Mouse (Mus musculus) hindbrain, postnatal 0 days (tissue): ENCODE data around the gene Tom1l2. TPM values are rescaled to one million over a fixed set of nuclear protein-coding genes. Genes with fewer than 3 reads are reported as not detected.

ENCODE experiments used
- ATAC-seq: fragments of 200-750 bp; cut with Nextera tagmentation; 2 replicates; pipeline ENCODE4 v1.8.0; 2017; ENCODE audit warnings: mild to moderate bottlenecking, moderate TSS enrichment, moderate library complexity
- DNase-seq: peaks from one replicate; pipeline ENCODE4 v3.0.0-alpha.2; 2015; ENCODE audit warnings: low spot score
- H3K27ac ChIP-seq: fragments of 300-500 bp; sonication (generic); 2 replicates; pipeline ENCODE4 v1.5.1; 2014; ENCODE audit warnings: mild to moderate bottlenecking
- H3K27me3 ChIP-seq: fragments of 300-500 bp; sonication (generic); 2 replicates; pipeline ENCODE4 v1.6.1; 2014; ENCODE audit warnings: low read length, mixed read lengths; ENCODE audit not compliant: insufficient read depth
- H3K36me3 ChIP-seq: fragments of 300-500 bp; sonication (generic); 2 replicates; pipeline ENCODE4 v1.6.1; 2014; ENCODE audit warnings: low read length, mixed read lengths; ENCODE audit not compliant: insufficient read depth
- H3K4me1 ChIP-seq: fragments of 300-500 bp; sonication (generic); 2 replicates; pipeline ENCODE4 v1.6.1; 2014; ENCODE audit warnings: antibody characterized with exemption, low read length, mixed read lengths; ENCODE audit not compliant: insufficient read depth
- H3K4me2 ChIP-seq: fragments of 300-500 bp; sonication (generic); 2 replicates; pipeline ENCODE4 v1.6.1; 2014; ENCODE audit warnings: low read depth, mild to moderate bottlenecking, low read length, moderate library complexity, mixed read lengths
- H3K4me3 ChIP-seq: fragments of 300-500 bp; sonication (generic); 2 replicates; pipeline ENCODE4 v1.5.1; 2014; ENCODE audit warnings: low read length
- H3K9ac ChIP-seq: fragments of 300-500 bp; sonication (generic); replicated peaks from 2 replicates; pipeline ENCODE4 v1.6.1; 2014; ENCODE audit warnings: mild to moderate bottlenecking, low read length, moderate library complexity, mixed read lengths
- H3K9me3 ChIP-seq: fragments of 300-500 bp; sonication (generic); 2 replicates; pipeline ENCODE4 v1.6.1; 2016; ENCODE audit warnings: low read length, mixed read lengths
- CTCF ChIP-seq: IDR thresholded peaks from 2 replicates; pipeline ENCODE4 v1.5.1; 2016; ENCODE audit warnings: antibody characterized with exemption, control low read depth, low read depth
- WGBS: fragments of 180-500 bp; shearing (Covaris S2); extraction: QIAGEN DNeasy Blood & Tissue Kit; methylation state at CpG from one replicate; pipeline ENCODE4 v1.1.7; 2014; 5-methylcytosine and 5-hydroxymethylcytosine counted together
- polyA plus RNA-seq: library from polyadenylated mRNA; unstranded; fragments of >200 nt; fragmentation: Nextera tagmentation; extraction: Ambion mirVana; gene quantifications from 2 replicates; pipeline ENCODE4 v1.2.1, GENCODE M21; 2015
- total RNA-seq: library from RNA; depleted of rRNA; stranded (reverse); fragments of >200 nt; gene quantifications from 2 replicates; pipeline ENCODE4 v1.2.3, GENCODE M21; 2014

Tom1l2 gene
- total and polyA plus RNA-seq, 2 experiments from 2014 or later: 48.2 to 124 TPM

DNA sequence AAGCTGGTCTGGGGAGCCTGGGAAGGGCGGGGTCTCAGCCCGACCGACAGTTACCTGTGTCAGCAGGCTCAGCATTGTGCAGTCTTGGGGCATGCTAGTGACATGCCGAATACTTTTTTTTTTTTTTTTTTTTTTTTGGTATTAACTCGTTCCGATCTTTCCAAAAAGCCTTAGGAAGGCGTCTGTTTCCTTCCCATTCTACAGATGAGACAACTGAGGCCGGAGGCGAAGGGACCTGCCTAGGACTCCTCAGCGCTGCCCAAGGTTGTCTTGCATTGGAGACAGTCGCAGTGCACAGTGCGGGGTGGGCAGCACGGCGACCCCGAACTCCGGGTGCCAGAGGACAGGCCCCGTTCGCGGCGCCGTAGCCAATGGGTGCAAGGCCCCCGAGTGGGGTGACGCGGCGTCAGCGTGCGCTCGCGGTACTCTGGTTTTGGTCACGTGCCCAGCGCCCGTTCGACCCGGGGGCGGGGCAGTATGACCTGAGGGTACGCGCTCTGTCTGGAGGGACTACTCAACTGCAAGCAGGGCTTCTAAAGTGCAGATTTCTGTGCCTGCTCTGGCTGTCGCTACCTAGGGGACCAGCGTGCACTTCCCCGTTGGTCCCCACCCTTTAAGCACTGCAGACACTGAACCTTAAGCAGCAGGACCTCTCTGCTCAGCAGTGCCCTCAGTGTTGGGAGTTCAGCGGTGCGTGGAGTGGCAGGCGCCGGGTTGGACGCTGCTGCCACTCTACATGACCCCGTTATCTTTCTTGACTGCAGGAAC, 130.1 kb downstream of the Tom1l2 start, which contains the start of gene Srebf1:
Srebf1 (minus strand) TSS at position 113 of the 768 bp plus-strand sequence.
- Histone ChIP-seq H3K27me3 (no peaks in the 10 kb centered on the region), H3K9me3 (no peaks in the 10 kb centered on the region), H3K4me3 (peak within 1 kb of the TSS; percentile 23), H3K36me3 (no peaks in the 10 kb centered on the region), H3K4me1 (peaks cover 11% of the 10 kb centered on the region), H3K27ac (peak within 1 kb of the TSS; percentile 73), H3K4me2 (peak within 1 kb of the TSS; percentile 57), H3K9ac (peak within 1 kb of the TSS; percentile 38)
- WGBS: 6% methylated on average over 46 of the region's 46 CpGs
- peak; percentile 57 for TF ChIP-seq CTCF
- ATAC-seq (peak; percentile 85), DNase-seq (peak; percentile 81)

DNA sequence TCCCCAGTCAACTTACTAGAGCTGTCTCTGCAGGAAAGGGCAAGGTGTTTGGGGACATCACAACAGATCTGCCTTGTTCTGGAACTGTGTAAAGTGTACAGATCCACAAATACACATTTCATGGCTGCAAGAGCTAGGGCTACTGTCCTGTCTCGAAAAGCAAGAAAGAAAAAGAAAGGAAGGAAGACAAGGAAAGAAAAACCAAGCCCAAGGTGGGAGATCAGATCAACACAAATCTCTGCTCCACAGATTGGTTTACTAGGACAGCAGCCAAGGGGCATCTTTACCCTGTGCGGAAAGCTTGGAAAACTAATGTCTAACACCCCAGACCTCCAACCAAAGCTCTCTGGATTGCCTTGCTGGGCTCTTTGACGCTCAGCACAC, 130.6 kb downstream of the Tom1l2 start:
- 47% methylated on average over 3 of the region's 3 CpGs for WGBS
- Histone ChIP-seq H3K9me3 (no peaks in the 10 kb centered on the region), H3K36me3 (no peaks in the 10 kb centered on the region), H3K27ac (peak overlapping the region; percentile 73; the same call in 1 of the 2 replicates), H3K27me3 (no peaks in the 10 kb centered on the region), H3K4me1 (peaks cover 11% of the 10 kb centered on the region), H3K4me3 (peak overlapping the region; percentile 23), H3K4me2 (peak overlapping the region; percentile 57), H3K9ac (no peak overlapping the region)
- no peak for ATAC-seq
- TF ChIP-seq CTCF: no peak
- no peak for DNase-seq

DNA sequence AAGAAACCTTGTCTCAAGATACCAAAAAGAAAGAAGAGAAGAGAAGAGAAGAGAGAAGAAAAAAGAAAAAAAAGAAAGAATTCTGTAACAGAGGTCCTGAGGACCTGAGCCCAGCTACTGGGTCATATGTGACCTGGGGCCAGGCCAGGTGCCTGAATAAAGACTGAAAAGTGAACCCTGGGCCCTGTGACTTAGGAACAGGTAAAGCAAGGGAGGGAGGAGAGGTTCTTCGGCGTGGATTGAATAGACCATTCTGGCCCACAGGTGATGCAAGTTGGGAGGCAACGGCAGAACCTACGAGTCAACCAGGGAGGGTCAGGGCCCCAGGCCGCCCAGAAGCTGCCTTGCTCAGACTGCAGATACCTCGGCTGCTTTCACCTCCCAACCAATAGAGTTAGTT, 131.3 kb downstream of the Tom1l2 start:
- no peak overlapping the region for H3K9ac ChIP-seq
- no peak for TF ChIP-seq CTCF
- H3K27ac ChIP-seq: no peak overlapping the region
- no peak overlapping the region for H3K4me3 ChIP-seq
- WGBS: 93% methylated on average over 6 of the region's 6 CpGs
- H3K4me2 ChIP-seq: no peak overlapping the region
- no peak for ATAC-seq
- peaks cover 11% of the 10 kb centered on the region for H3K4me1 ChIP-seq
- DNase-seq: no peak
- no peaks in the 10 kb centered on the region for H3K36me3 ChIP-seq
- H3K27me3 ChIP-seq: no peaks in the 10 kb centered on the region
- H3K9me3 ChIP-seq: no peaks in the 10 kb centered on the region

DNA sequence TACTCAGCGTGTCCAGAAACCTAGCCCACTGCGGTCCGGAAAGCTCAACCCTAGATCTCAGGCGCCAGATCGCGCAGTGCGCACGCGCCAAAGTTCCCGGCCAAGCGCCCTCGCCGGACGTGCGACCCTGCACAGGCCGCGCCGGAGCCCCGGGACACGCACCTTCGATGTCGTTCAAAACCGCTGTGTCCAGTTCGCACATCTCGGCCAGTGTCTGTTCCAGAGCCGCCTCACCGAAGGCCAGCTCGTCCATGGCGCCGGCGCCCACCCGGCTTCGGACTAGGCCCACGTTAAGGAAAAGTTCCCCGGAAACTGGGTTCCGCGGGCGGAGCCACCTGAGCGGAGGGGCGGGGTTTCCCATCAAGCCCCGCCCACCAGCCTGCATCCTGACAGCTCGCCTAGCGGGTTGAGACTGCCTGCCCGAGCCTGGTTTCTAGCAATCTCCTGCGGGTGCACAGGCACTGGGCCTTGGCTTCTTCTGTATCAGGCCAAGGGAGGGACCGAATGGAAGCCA, 132.4 kb downstream of the Tom1l2 start:
- WGBS: under 1% methylated on average over 46 of the region's 46 CpGs
- Histone ChIP-seq H3K4me2 (peak overlapping the region; percentile 74), H3K36me3 (no peaks in the 10 kb centered on the region), H3K4me1 (peaks cover 11% of the 10 kb centered on the region), H3K27ac (peak overlapping the region; percentile 68; the same call in 1 of the 2 replicates), H3K4me3 (peak overlapping the region; percentile 61), H3K9me3 (no peaks in the 10 kb centered on the region), H3K27me3 (no peaks in the 10 kb centered on the region), H3K9ac (peak overlapping the region; percentile 51)
- DNase-seq (peak; percentile 93), ATAC-seq (peak; percentile 77)
- TF ChIP-seq CTCF: no peak

DNA sequence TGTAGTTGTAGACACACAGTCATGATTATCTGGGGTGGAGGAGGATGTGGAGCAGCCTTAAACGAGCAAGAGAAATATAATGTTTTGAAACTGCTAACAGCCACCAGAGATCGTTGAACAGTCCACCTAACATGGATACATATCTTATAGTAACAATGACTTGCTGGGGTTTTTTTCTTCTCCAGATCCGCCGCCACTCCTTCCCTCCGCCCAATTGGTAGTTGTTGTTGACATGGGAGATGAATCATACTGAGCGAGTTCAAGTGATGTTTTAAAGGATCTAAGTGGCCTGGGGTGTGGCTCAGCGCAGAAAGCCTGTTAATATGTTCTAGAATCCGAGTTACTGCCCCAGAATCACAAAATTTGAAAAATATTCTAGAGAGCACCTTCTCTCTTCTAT, 133.1 kb downstream of the Tom1l2 start:
- peak overlapping the region; percentile 74 for H3K4me2 ChIP-seq
- H3K4me3 ChIP-seq: peak overlapping the region; percentile 61
- H3K9me3 ChIP-seq: no peaks in the 10 kb centered on the region
- peak overlapping the region; percentile 51 for H3K9ac ChIP-seq
- DNase-seq: no peak
- no peaks in the 10 kb centered on the region for H3K36me3 ChIP-seq
- 48% methylated on average over 8 of the region's 8 CpGs for WGBS
- ATAC-seq: no peak
- H3K27ac ChIP-seq: peak overlapping the region; percentile 68; the same call in 1 of the 2 replicates
- H3K4me1 ChIP-seq: peaks cover 11% of the 10 kb centered on the region
- H3K27me3 ChIP-seq: no peaks in the 10 kb centered on the region
- TF ChIP-seq CTCF: no peak

DNA sequence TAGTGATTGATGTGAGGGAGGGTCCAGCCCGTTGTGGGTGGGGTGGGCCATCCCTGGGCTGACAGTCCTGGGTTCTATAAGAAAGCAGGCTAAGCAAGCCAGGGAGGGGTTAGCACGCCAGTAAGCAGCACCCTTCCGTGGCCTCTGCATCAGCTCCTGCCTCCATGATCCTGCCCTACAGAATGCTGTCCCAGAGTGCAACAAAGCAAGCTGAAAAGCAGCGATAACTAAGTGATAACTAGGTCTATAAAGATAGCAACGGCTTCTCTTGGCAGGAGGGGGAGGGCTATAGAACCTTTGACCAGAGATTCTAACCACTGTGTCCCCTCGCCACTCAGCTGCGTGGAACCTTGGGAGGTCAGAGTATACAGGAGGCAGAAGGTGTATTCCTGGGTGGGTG, 135.2 kb downstream of the Tom1l2 start:
- 91% methylated on average over 7 of the region's 7 CpGs for WGBS
- DNase-seq: no peak
- no peak for TF ChIP-seq CTCF
- H3K27ac ChIP-seq: no peak overlapping the region
- no peak overlapping the region for H3K9ac ChIP-seq
- no peak overlapping the region for H3K4me3 ChIP-seq
- H3K9me3 ChIP-seq: no peaks in the 10 kb centered on the region
- H3K4me2 ChIP-seq: no peak overlapping the region
- no peaks in the 10 kb centered on the region for H3K36me3 ChIP-seq
- ATAC-seq: no peak
- 0 out of 2 replicates have a peak, but pooled peaks cover 7% of the 10 kb centered on the region for H3K4me1 ChIP-seq
- H3K27me3 ChIP-seq: no peaks in the 10 kb centered on the region

DNA sequence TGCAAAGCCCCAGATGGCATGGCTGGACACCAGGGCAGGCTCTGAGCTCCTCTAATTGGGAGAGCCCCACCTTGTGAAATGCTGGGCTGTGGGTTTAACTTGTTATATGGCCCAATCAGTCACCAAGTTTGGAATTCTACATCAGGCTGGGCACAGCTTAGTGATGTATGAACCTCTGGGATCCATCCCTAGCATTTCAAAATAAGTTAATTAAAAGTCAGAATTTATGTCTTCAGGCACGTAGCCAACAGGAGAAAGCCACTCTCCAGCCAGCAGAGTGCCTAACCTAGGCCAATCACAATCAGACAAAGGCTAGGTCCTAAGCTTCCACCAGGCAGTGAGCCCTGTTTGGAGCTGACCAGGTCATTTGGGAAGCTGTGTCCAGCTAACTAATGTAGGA, 136.0 kb downstream of the Tom1l2 start:
- Histone ChIP-seq H3K9ac (no peak overlapping the region), H3K36me3 (no peaks in the 10 kb centered on the region), H3K4me3 (no peak overlapping the region), H3K27ac (no peak overlapping the region), H3K27me3 (no peaks in the 10 kb centered on the region), H3K9me3 (no peaks in the 10 kb centered on the region), H3K4me1 (0 out of 2 replicates have a peak, but pooled peaks cover 7% of the 10 kb centered on the region), H3K4me2 (no peak overlapping the region)
- DNase-seq (no peak), ATAC-seq (no peak)
- WGBS: 79% methylated on average over 1 of the region's 1 CpGs
- no peak for TF ChIP-seq CTCF
